Mouse (Mus musculus): Measurements from ENCODE around the gene Tcerg1l. TPM values are rescaled to one million over a fixed set of nuclear protein-coding genes. Genes with fewer than 3 reads are reported as not detected.

Tcerg1l gene
- polyA plus RNA-seq, 1 experiment, result 0.20 TPM

- H3K36me3 ChIP-seq (ENCODE audit: control insufficient read depth, insufficient read depth, low read length), result no peaks in the 10 kb centered on the region
- no peaks in the 10 kb centered on the region for H3K27me3 ChIP-seq (ENCODE audit: control insufficient read depth, insufficient read depth, low read length)
- 79% methylated on average over 4 of the region's 4 CpGs for WGBS
Observed at GRCm38 (mm10) chr7:138332504-138333168, 64.9 kb downstream of the Tcerg1l start.

DNA sequence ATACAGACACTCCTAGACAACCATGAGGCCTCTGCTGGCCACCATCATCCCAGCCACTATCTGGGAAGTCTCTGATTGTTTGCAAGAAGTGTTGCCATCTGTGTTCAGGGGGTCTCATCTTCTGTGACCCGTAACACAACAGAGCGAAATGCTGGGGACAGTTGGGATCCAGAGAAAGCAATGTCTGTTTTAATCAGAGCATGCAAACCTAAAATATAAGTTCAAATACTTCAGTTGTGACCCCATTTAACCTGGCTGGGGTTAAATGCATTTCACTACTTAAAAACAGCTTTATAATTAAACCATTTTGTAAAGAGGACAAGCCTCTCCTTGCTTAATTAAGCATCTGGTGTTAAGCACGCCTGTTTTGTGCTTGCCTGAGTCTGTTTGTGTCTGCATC lies 66.3 kb downstream of the Tcerg1l start:
- no peak overlapping the region for H3K4me3 ChIP-seq (ENCODE audit: low read depth, low read length)
- WGBS, result 88% methylated on average over 3 of the region's 3 CpGs
- no peaks in the 10 kb centered on the region for H3K4me1 ChIP-seq (ENCODE audit: control insufficient read depth, insufficient read depth, insufficient read length, low read length)
- H3K27ac ChIP-seq (ENCODE audit: insufficient read depth, low read depth, low read length), result no peak overlapping the region
- TF ChIP-seq CTCF (IDR thresholded peaks at IDR 0.05; ENCODE audit: extremely low read depth, insufficient read length, insufficient replicate concordance, low read depth, low read length), result no peak
- no peak for TF ChIP-seq POLR2A (IDR thresholded peaks at IDR 0.05; ENCODE audit: low read depth, low read length)
- H3K27me3 ChIP-seq (ENCODE audit: control insufficient read depth, insufficient read depth, low read length), result no peaks in the 10 kb centered on the region
- no peaks in the 10 kb centered on the region for H3K36me3 ChIP-seq (ENCODE audit: control insufficient read depth, insufficient read depth, low read length)

More at GRCm38 (mm10) chr7:138332504-138333168, 64.9 kb downstream of the Tcerg1l start:
- H3K4me1 ChIP-seq (ENCODE audit: control insufficient read depth, insufficient read depth, insufficient read length, low read length), result no peaks in the 10 kb centered on the region
- no peak overlapping the region for H3K4me3 ChIP-seq (ENCODE audit: low read depth, low read length)
- H3K27ac ChIP-seq (ENCODE audit: insufficient read depth, low read depth, low read length), result no peak overlapping the region
- TF ChIP-seq POLR2A (IDR thresholded peaks at IDR 0.05; ENCODE audit: low read depth, low read length) (no peak), CTCF (IDR thresholded peaks at IDR 0.05; ENCODE audit: extremely low read depth, insufficient read length, insufficient replicate concordance, low read depth, low read length) (no peak)

GRCm38 (mm10) chr7:138328637-138329036 lies 68.9 kb downstream of the Tcerg1l start:
- TF ChIP-seq CTCF (IDR thresholded peaks at IDR 0.05; ENCODE audit: extremely low read depth, insufficient read length, insufficient replicate concordance, low read depth, low read length), result no peak
- TF ChIP-seq POLR2A (IDR thresholded peaks at IDR 0.05; ENCODE audit: low read depth, low read length), result no peak
- no peaks in the 10 kb centered on the region for H3K4me1 ChIP-seq (ENCODE audit: control insufficient read depth, insufficient read depth, insufficient read length, low read length)
- no peaks in the 10 kb centered on the region for H3K27me3 ChIP-seq (ENCODE audit: control insufficient read depth, insufficient read depth, low read length)
- no peak overlapping the region for H3K27ac ChIP-seq (ENCODE audit: insufficient read depth, low read depth, low read length)
- no peaks in the 10 kb centered on the region for H3K36me3 ChIP-seq (ENCODE audit: control insufficient read depth, insufficient read depth, low read length)
- no peak overlapping the region for H3K4me3 ChIP-seq (ENCODE audit: low read depth, low read length)
- WGBS, result 81% methylated on average over 6 of the region's 6 CpGs

DNA sequence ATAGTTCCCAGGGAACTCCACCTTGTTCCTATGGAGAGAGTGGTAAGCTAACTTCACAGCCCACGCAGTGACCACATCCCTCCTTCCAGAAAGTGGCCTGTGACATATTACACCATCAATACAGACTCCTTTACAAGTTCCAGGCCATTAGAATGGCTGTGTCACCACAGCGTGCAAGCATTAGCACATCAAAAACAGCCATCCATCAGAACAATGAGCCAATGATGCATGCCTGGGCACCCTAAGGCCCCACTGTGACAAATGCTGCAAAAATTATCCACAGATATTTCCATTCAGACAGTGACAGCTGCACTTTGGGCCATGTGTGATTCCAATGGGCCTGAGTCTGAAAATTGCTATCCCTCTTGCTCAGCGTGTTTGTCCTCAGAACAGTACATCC lies 70.8 kb downstream of the Tcerg1l start:
- Histone ChIP-seq H3K27ac (ENCODE audit: insufficient read depth, low read depth, low read length) (no peak overlapping the region), H3K27me3 (ENCODE audit: control insufficient read depth, insufficient read depth, low read length) (no peaks in the 10 kb centered on the region), H3K4me3 (ENCODE audit: low read depth, low read length) (no peak overlapping the region), H3K4me1 (ENCODE audit: control insufficient read depth, insufficient read depth, insufficient read length, low read length) (no peaks in the 10 kb centered on the region), H3K36me3 (ENCODE audit: control insufficient read depth, insufficient read depth, low read length) (no peaks in the 10 kb centered on the region)
- no peak for TF ChIP-seq CTCF (IDR thresholded peaks at IDR 0.05; ENCODE audit: extremely low read depth, insufficient read length, insufficient replicate concordance, low read depth, low read length)
- TF ChIP-seq POLR2A (IDR thresholded peaks at IDR 0.05; ENCODE audit: low read depth, low read length), result no peak
- WGBS, result 77% methylated on average over 3 of the region's 3 CpGs

DNA sequence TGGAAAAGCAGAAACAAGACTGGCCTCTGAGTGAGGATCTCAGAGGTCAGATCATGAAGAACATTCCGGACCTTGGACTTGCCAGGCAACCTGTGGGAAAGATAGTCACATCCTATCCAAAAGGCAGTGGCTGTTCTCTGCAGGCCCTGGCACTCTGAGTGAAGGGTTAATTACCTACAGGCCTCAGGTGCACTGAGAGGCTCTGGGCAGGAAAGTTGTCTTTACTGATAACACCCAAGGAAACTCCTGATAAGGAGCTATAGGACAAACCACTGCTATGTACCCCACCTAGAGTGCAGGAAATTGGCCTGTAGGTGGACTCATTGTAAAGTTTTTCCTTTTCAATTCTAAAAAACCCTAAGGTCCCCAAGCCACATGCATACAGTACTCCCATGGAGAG lies 83.8 kb downstream of the Tcerg1l start:
- no peaks in the 10 kb centered on the region for H3K36me3 ChIP-seq (ENCODE audit: control insufficient read depth, insufficient read depth, low read length)
- H3K27ac ChIP-seq (ENCODE audit: insufficient read depth, low read depth, low read length), result no peak overlapping the region
- H3K4me3 ChIP-seq (ENCODE audit: low read depth, low read length), result no peak overlapping the region
- 48% methylated on average over 1 of the region's 1 CpGs for WGBS
- H3K4me1 ChIP-seq (ENCODE audit: control insufficient read depth, insufficient read depth, insufficient read length, low read length), result no peaks in the 10 kb centered on the region
- no peaks in the 10 kb centered on the region for H3K27me3 ChIP-seq (ENCODE audit: control insufficient read depth, insufficient read depth, low read length)
- TF ChIP-seq POLR2A (IDR thresholded peaks at IDR 0.05; ENCODE audit: low read depth, low read length), result no peak

DNA sequence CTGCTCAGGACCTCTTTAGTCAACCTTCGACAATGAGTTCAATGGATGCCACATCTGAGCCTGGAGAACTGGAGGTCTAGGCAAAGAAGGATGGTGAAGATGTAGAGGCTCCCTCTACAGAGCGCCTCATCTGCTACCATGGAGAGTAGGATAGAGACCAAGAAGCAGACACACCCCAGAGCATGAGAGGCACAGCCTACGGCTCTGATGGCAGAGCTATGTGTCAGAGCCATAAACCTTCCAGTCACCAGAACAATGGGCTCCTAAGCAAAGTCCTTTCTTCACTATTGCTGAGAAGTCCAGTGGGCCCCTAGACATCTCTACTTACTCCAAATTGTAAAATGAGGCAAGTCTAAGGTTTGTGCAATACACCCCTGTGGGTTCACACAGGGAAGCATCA lies 91.4 kb downstream of the Tcerg1l start:
- Histone ChIP-seq H3K36me3 (ENCODE audit: control insufficient read depth, insufficient read depth, low read length) (no peaks in the 10 kb centered on the region), H3K27ac (ENCODE audit: insufficient read depth, low read depth, low read length) (no peak overlapping the region), H3K4me1 (ENCODE audit: control insufficient read depth, insufficient read depth, insufficient read length, low read length) (no peaks in the 10 kb centered on the region), H3K4me3 (ENCODE audit: low read depth, low read length) (no peak overlapping the region), H3K27me3 (ENCODE audit: control insufficient read depth, insufficient read depth, low read length) (no peaks in the 10 kb centered on the region)
- WGBS, result 54% methylated on average over 3 of the region's 3 CpGs
- TF ChIP-seq POLR2A (IDR thresholded peaks at IDR 0.05; ENCODE audit: low read depth, low read length), result no peak
- TF ChIP-seq CTCF (IDR thresholded peaks at IDR 0.05; ENCODE audit: extremely low read depth, insufficient read length, insufficient replicate concordance, low read depth, low read length), result no peak

GRCm38 (mm10) chr7:138284790-138285189 lies 112.7 kb downstream of the Tcerg1l start:
- Histone ChIP-seq H3K36me3 (ENCODE audit: control insufficient read depth, insufficient read depth, low read length) (no peaks in the 10 kb centered on the region), H3K4me3 (ENCODE audit: low read depth, low read length) (no peak overlapping the region), H3K27ac (ENCODE audit: insufficient read depth, low read depth, low read length) (no peak overlapping the region), H3K4me1 (ENCODE audit: control insufficient read depth, insufficient read depth, insufficient read length, low read length) (no peaks in the 10 kb centered on the region), H3K27me3 (ENCODE audit: control insufficient read depth, insufficient read depth, low read length) (no peaks in the 10 kb centered on the region)
- WGBS, result 77% methylated on average over 5 of the region's 5 CpGs
- no peak for TF ChIP-seq CTCF (IDR thresholded peaks at IDR 0.05; ENCODE audit: extremely low read depth, insufficient read length, insufficient replicate concordance, low read depth, low read length)
- no peak for TF ChIP-seq POLR2A (IDR thresholded peaks at IDR 0.05; ENCODE audit: low read depth, low read length)

Measured in small intestine, adult 2 months (tissue).